Mouse (Mus musculus) embryonic fibroblast, embryonic 13.5 days (primary cell): ENCODE results near the gene Txn2. TPM values are rescaled to one million over a fixed set of nuclear protein-coding genes. Genes with fewer than 3 reads are reported as not detected.

Experiments
- H3K27ac ChIP-seq: 2 replicates; pipeline ENCODE4 v1.5.1; 2012; ENCODE audit warnings: low read length, control low read depth, inconsistent platforms; ENCODE audit not compliant: insufficient read depth
- H3K4me1 ChIP-seq: 2 replicates; pipeline ENCODE4 v1.6.1; 2011; ENCODE audit warnings: low read length; ENCODE audit not compliant: control insufficient read depth, insufficient read depth
- H3K4me3 ChIP-seq: 2 replicates; pipeline ENCODE4 v1.5.1; 2011; ENCODE audit warnings: mild to moderate bottlenecking, control low read depth, low read length; ENCODE audit not compliant: insufficient read depth
- CTCF ChIP-seq: IDR thresholded peaks from 2 replicates; pipeline ENCODE4 v1.5.1; 2011; ENCODE audit warnings: mild to moderate bottlenecking, control low read depth, low read length, moderate library complexity, borderline replicate concordance; ENCODE audit not compliant: insufficient read depth
- POLR2A ChIP-seq: IDR thresholded peaks from 2 replicates; pipeline ENCODE4 v1.6.1; 2011; ENCODE audit warnings: low read depth, mild to moderate bottlenecking, control low read depth, low read length, moderate library complexity
- polyA plus RNA-seq: library from polyadenylated mRNA; stranded (reverse); fragments of >200 nt; gene quantifications from 2 replicates; pipeline ENCODE4 v1.2.4, GENCODE M21; 2011; ENCODE audit warnings: low read depth; ENCODE audit not compliant: missing spikeins, insufficient read length

Gene Txn2
- polyA plus RNA-seq, 1 experiment = 271 TPM

- H3K4me3 ChIP-seq = no peak overlapping the region
- no peaks in the 10 kb centered on the region for H3K4me1 ChIP-seq
- TF ChIP-seq POLR2A = no peak
- TF ChIP-seq CTCF = no peak
These were observed 6.2 kb upstream of the Txn2 start for GRCm38 (mm10) chr15:77934968-77935367.

GRCm38 (mm10) chr15:77934326-77934725 is 5.5 kb upstream of the Txn2 start:
- Histone ChIP-seq H3K4me1 (0 out of 2 replicates have a peak, but pooled peaks cover 4% of the 10 kb centered on the region), H3K27ac (no peak overlapping the region), H3K4me3 (no peak overlapping the region)
- no peak for TF ChIP-seq POLR2A
- TF ChIP-seq CTCF = no peak

More at GRCm38 (mm10) chr15:77934968-77935367, 6.2 kb upstream of the Txn2 start:
- no peak overlapping the region for H3K27ac ChIP-seq

- H3K27ac ChIP-seq = no peak overlapping the region
- 0 out of 2 replicates have a peak, but pooled peaks cover 4% of the 10 kb centered on the region for H3K4me1 ChIP-seq
- H3K4me3 ChIP-seq = no peak overlapping the region
- TF ChIP-seq CTCF (peak; percentile 99), POLR2A (no peak)
These were observed 5.0 kb upstream of the Txn2 start for GRCm38 (mm10) chr15:77933770-77934169.

GRCm38 (mm10) chr15:77933222-77933621 is 4.4 kb upstream of the Txn2 start:
- TF ChIP-seq CTCF = no peak
- TF ChIP-seq POLR2A = no peak
- H3K4me1 ChIP-seq = 0 out of 2 replicates have a peak, but pooled peaks cover 4% of the 10 kb centered on the region
- no peak overlapping the region for H3K27ac ChIP-seq
- no peak overlapping the region for H3K4me3 ChIP-seq

GRCm38 (mm10) chr15:77931689-77932016 is 2.8 kb upstream of the Txn2 start:
- Histone ChIP-seq H3K4me3 (no peak overlapping the region), H3K27ac (no peak overlapping the region), H3K4me1 (0 out of 2 replicates have a peak, but pooled peaks cover 4% of the 10 kb centered on the region)
- no peak for TF ChIP-seq POLR2A
- no peak for TF ChIP-seq CTCF

- TF ChIP-seq POLR2A (no peak), CTCF (no peak)
- H3K4me3 ChIP-seq = no peak overlapping the region
- 0 out of 2 replicates have a peak, but pooled peaks cover 4% of the 10 kb centered on the region for H3K4me1 ChIP-seq
- H3K27ac ChIP-seq = no peak overlapping the region
These were observed 2.3 kb upstream of the Txn2 start for GRCm38 (mm10) chr15:77930986-77931688.

- Histone ChIP-seq H3K4me3 (peak overlapping the region; percentile 64), H3K27ac (no peak overlapping the region)
- TF ChIP-seq POLR2A (no peak), CTCF (no peak)
These were observed 998 bp upstream of the Txn2 start for GRCm38 (mm10) chr15:77929804-77930203.

GRCm38 (mm10) chr15:77928091-77928490 is 715 bp downstream of the Txn2 start:
- peak overlapping the region; percentile 68 for H3K4me3 ChIP-seq
- H3K27ac ChIP-seq = peak overlapping the region; percentile 69
- H3K4me1 ChIP-seq = 0 out of 2 replicates have a peak, but pooled peaks cover 4% of the 10 kb centered on the region
- TF ChIP-seq CTCF (no peak), POLR2A (no peak)

More at GRCm38 (mm10) chr15:77929804-77930203, 998 bp upstream of the Txn2 start:
- 0 out of 2 replicates have a peak, but pooled peaks cover 4% of the 10 kb centered on the region for H3K4me1 ChIP-seq

GRCm38 (mm10) chr15:77926921-77927320 is 1.9 kb downstream of the Txn2 start:
- Histone ChIP-seq H3K4me3 (no peak overlapping the region), H3K4me1 (0 out of 2 replicates have a peak, but pooled peaks cover 4% of the 10 kb centered on the region), H3K27ac (no peak overlapping the region)
- no peak for TF ChIP-seq CTCF
- TF ChIP-seq POLR2A = no peak

GRCm38 (mm10) chr15:77925195-77925594 is 3.6 kb downstream of the Txn2 start:
- no peak overlapping the region for H3K27ac ChIP-seq
- H3K4me3 ChIP-seq = no peak overlapping the region
- no peak for TF ChIP-seq POLR2A
- H3K4me1 ChIP-seq = 0 out of 2 replicates have a peak, but pooled peaks cover 4% of the 10 kb centered on the region
